Comparison of ENCODE assay signal across 20 mouse cellular contexts in genomic region chr12:29409336-29410055, GRCm38 (mm10).
A peak's percentile ranks its signal among the peaks of the same experiment; 100 is the strongest.
DNase-seq lines count a peak whose midpoint lies in the region; ATAC-seq and TF ChIP-seq lines count a peak whose summit lies in the region.
"Had no signal": no experiment of that assay in that cellular context is flagged by ENCODE, and none has a peak within 500 bp of the region (broad histone marks: within the 10 kb centered on the region; RNA-seq: fewer than 3 reads in every experiment).

No protein-coding gene starts in this region.

- H3K4me3 ChIP-seq in hindbrain, embryonic 13.5 days: no peak overlapping the region
- no peak overlapping the region for H3K4me3 ChIP-seq in hindbrain, embryonic 11.5 days (ENCODE audit: low read depth, low read length)
- no peak overlapping the region for H3K4me3 ChIP-seq in liver, postnatal 0 days (ENCODE audit: low read depth, low read length)
- no peak overlapping the region for H3K4me3 ChIP-seq in liver, embryonic 11.5 days (ENCODE audit: low read depth, low read length)
- H3K4me3 ChIP-seq: embryonic facial prominence, embryonic 10.5 days; forebrain, embryonic 10.5 days; gastrocnemius, adult 2 months; heart, adult 2 months; heart, embryonic 12.5 days; hindbrain, embryonic 10.5 days had no signal

- no peaks in the 10 kb centered on the region for H3K27me3 ChIP-seq in hindbrain, embryonic 13.5 days
- no peaks in the 10 kb centered on the region for H3K27me3 ChIP-seq in hindbrain, embryonic 11.5 days (ENCODE audit: control insufficient read depth, insufficient read depth, low read length)
- H3K27me3 ChIP-seq in liver, postnatal 0 days (ENCODE audit: insufficient read depth, low read length): no peaks in the 10 kb centered on the region
- no peaks in the 10 kb centered on the region for H3K27me3 ChIP-seq in liver, embryonic 11.5 days (replicated peaks; ENCODE audit: control insufficient read depth, insufficient read depth, low read length)
- H3K27me3 ChIP-seq: heart, embryonic 12.5 days had no signal

- H3K4me2 ChIP-seq in hindbrain, embryonic 13.5 days: no peak overlapping the region
- no peak overlapping the region for H3K4me2 ChIP-seq in hindbrain, embryonic 11.5 days (replicated peaks; ENCODE audit: low read depth, low read length)
- no peak overlapping the region for H3K4me2 ChIP-seq in liver, postnatal 0 days (ENCODE audit: low read depth, low read length)
- H3K4me2 ChIP-seq in liver, embryonic 11.5 days: no peak overlapping the region
- H3K4me2 ChIP-seq: heart, embryonic 12.5 days had no signal

- WGBS in hindbrain, embryonic 13.5 days: 84% methylated on average over 8 of the region's 8 CpGs
- 90% methylated on average over 8 of the region's 8 CpGs for WGBS in hindbrain, embryonic 11.5 days
- WGBS in liver, postnatal 0 days (ENCODE audit: insufficient replicate concordance): 72% methylated on average over 8 of the region's 8 CpGs
- 87% methylated on average over 8 of the region's 8 CpGs for WGBS in liver, embryonic 11.5 days

- TF ChIP-seq CTCF in liver, postnatal 0 days (IDR thresholded peaks at IDR 0.05; ENCODE audit: low read depth): no peak

- no peaks in the 10 kb centered on the region for H3K4me1 ChIP-seq in hindbrain, embryonic 13.5 days (replicated peaks)
- no peaks in the 10 kb centered on the region for H3K4me1 ChIP-seq in hindbrain, embryonic 11.5 days (replicated peaks; ENCODE audit: control insufficient read depth, insufficient read depth, low read length)
- 0 out of 2 replicates have a peak, but pooled peaks cover 2% of the 10 kb centered on the region for H3K4me1 ChIP-seq in liver, postnatal 0 days (ENCODE audit: insufficient read depth)
- H3K4me1 ChIP-seq in liver, embryonic 11.5 days (replicated peaks; ENCODE audit: control insufficient read depth, insufficient read depth, low read length): no peaks in the 10 kb centered on the region
- H3K4me1 ChIP-seq: embryonic facial prominence, embryonic 10.5 days; forebrain, embryonic 10.5 days; heart, embryonic 12.5 days; hindbrain, embryonic 10.5 days had no signal

- no peak overlapping the region for H3K9ac ChIP-seq in hindbrain, embryonic 13.5 days
- H3K9ac ChIP-seq in hindbrain, embryonic 11.5 days (ENCODE audit: low read depth, low read length): no peak overlapping the region
- no peak overlapping the region for H3K9ac ChIP-seq in liver, postnatal 0 days (replicated peaks)
- no peak overlapping the region for H3K9ac ChIP-seq in liver, embryonic 11.5 days (ENCODE audit: low read depth, low read length)
- H3K9ac ChIP-seq: heart, embryonic 12.5 days had no signal

- peak overlapping the region; percentile 26; the same call in 1 of the 2 replicates for H3K27ac ChIP-seq in hindbrain, embryonic 13.5 days
- H3K27ac ChIP-seq in hindbrain, embryonic 11.5 days (ENCODE audit: low read depth, low read length): no peak overlapping the region
- H3K27ac ChIP-seq in liver, postnatal 0 days (ENCODE audit: low read depth): no peak overlapping the region
- no peak overlapping the region for H3K27ac ChIP-seq in liver, embryonic 11.5 days (ENCODE audit: low read depth, low read length)
- H3K27ac ChIP-seq: embryonic facial prominence, embryonic 10.5 days; forebrain, embryonic 10.5 days; gastrocnemius, adult 2 months; heart, adult 2 months; hindbrain, embryonic 10.5 days had no signal

- DNase-seq in hindbrain, embryonic 11.5 days (ENCODE audit: low spot score): no peak
- peak; percentile 68 for DNase-seq in liver, postnatal 0 days
- DNase-seq in liver, embryonic 11.5 days (ENCODE audit: low spot score): no peak
- peak; percentile 5 for DNase-seq in brain, adult 2 months (ENCODE audit: low read depth, low spot score)
- peak; percentile 19 for DNase-seq in fat pad, adult 2 months (ENCODE audit: extremely low read depth, low read depth, low spot score)
- no peak for DNase-seq in ovary, adult 18-20 months (ENCODE audit: low spot score)
- DNase-seq: adrenal gland, adult 2 months; adrenal gland, postnatal 25 days; cerebellum, adult 8-10 months; gastrocnemius, adult 2 months; gastrocnemius, postnatal 36 days; heart, adult 2 months had no signal

- ATAC-seq in hindbrain, embryonic 13.5 days (ENCODE audit: low FRiP score): no peak
- no peak for ATAC-seq in hindbrain, embryonic 11.5 days (ENCODE audit: low FRiP score)
- peak; percentile 66 for ATAC-seq in liver, postnatal 0 days
- no peak for ATAC-seq in liver, embryonic 11.5 days (replicated peaks; ENCODE audit: low FRiP score)
- ATAC-seq: forebrain, embryonic 14.5 days; inflammation-experienced regulatory T-cells, adult 6 months; intestine, postnatal 0 days had no signal

- no peaks in the 10 kb centered on the region for H3K36me3 ChIP-seq in hindbrain, embryonic 13.5 days
- no peaks in the 10 kb centered on the region for H3K36me3 ChIP-seq in hindbrain, embryonic 11.5 days (ENCODE audit: control insufficient read depth, insufficient read depth, low read length)
- H3K36me3 ChIP-seq in liver, postnatal 0 days (replicated peaks; ENCODE audit: insufficient read depth, low read length): no peaks in the 10 kb centered on the region
- H3K36me3 ChIP-seq in liver, embryonic 11.5 days (ENCODE audit: control insufficient read depth, insufficient read depth, low read length): no peaks in the 10 kb centered on the region
- H3K36me3 ChIP-seq: embryonic facial prominence, embryonic 10.5 days; forebrain, embryonic 10.5 days; heart, embryonic 12.5 days; hindbrain, embryonic 10.5 days had no signal

- no peaks in the 10 kb centered on the region for H3K9me3 ChIP-seq in hindbrain, embryonic 13.5 days
- no peaks in the 10 kb centered on the region for H3K9me3 ChIP-seq in hindbrain, embryonic 11.5 days (ENCODE audit: control insufficient read depth, low read length)
- no peaks in the 10 kb centered on the region for H3K9me3 ChIP-seq in liver, postnatal 0 days (ENCODE audit: low read length)
- no peaks in the 10 kb centered on the region for H3K9me3 ChIP-seq in liver, embryonic 11.5 days (ENCODE audit: control insufficient read depth, low read length)
- H3K9me3 ChIP-seq: embryonic facial prominence, embryonic 10.5 days; forebrain, embryonic 10.5 days; heart, embryonic 12.5 days; hindbrain, embryonic 10.5 days had no signal

- no peak for TF ChIP-seq EP300 in liver, postnatal 0 days (IDR thresholded peaks at IDR 0.05; ENCODE audit: low read depth)

Comparison
In these comparisons a context has a peak if more than half of its experiments do, and no peak if none do; other contexts are left out.
1. DNase-seq: peak in liver, postnatal 0 days (single experiment), brain, adult 2 months (single experiment) and fat pad, adult 2 months (single experiment); none in hindbrain, embryonic 11.5 days (single experiment), liver, embryonic 11.5 days (single experiment) and ovary, adult 18-20 months (single experiment).